Mouse (Mus musculus) embryonic fibroblast, embryonic 13.5 days (primary cell): ENCODE results near the gene Smyd1. TPM values are rescaled to one million over a fixed set of nuclear protein-coding genes. Genes with fewer than 3 reads are reported as not detected.

Experiments used
- H3K27ac ChIP-seq: 2 replicates; pipeline ENCODE4 v1.5.1; 2012; ENCODE audit warnings: low read length, control low read depth, inconsistent platforms; ENCODE audit not compliant: insufficient read depth
- H3K4me1 ChIP-seq: 2 replicates; pipeline ENCODE4 v1.6.1; 2011; ENCODE audit warnings: low read length; ENCODE audit not compliant: control insufficient read depth, insufficient read depth
- H3K4me3 ChIP-seq: 2 replicates; pipeline ENCODE4 v1.5.1; 2011; ENCODE audit warnings: mild to moderate bottlenecking, control low read depth, low read length; ENCODE audit not compliant: insufficient read depth
- CTCF ChIP-seq: IDR thresholded peaks from 2 replicates; pipeline ENCODE4 v1.5.1; 2011; ENCODE audit warnings: mild to moderate bottlenecking, control low read depth, low read length, moderate library complexity, borderline replicate concordance; ENCODE audit not compliant: insufficient read depth
- POLR2A ChIP-seq: IDR thresholded peaks from 2 replicates; pipeline ENCODE4 v1.6.1; 2011; ENCODE audit warnings: low read depth, mild to moderate bottlenecking, control low read depth, low read length, moderate library complexity
- polyA plus RNA-seq: library from polyadenylated mRNA; stranded (reverse); fragments of >200 nt; gene quantifications from 2 replicates; pipeline ENCODE4 v1.2.4, GENCODE M21; 2011; ENCODE audit warnings: low read depth; ENCODE audit not compliant: missing spikeins, insufficient read length

Gene Smyd1
- polyA plus RNA-seq, 1 experiment, result not detected

GRCm38 (mm10) chr6:71262142-71262833 lies 59.7 kb downstream of the Smyd1 start:
- Histone ChIP-seq H3K27ac (no peak overlapping the region), H3K4me3 (no peak overlapping the region), H3K4me1 (no peaks in the 10 kb centered on the region)
- TF ChIP-seq POLR2A (no peak), CTCF (no peak)

- no peak overlapping the region for H3K4me3 ChIP-seq
- TF ChIP-seq CTCF (no peak), POLR2A (no peak)
- H3K4me1 ChIP-seq, result no peaks in the 10 kb centered on the region
- H3K27ac ChIP-seq, result no peak overlapping the region
Measured at GRCm38 (mm10) chr6:71261060-71261459, 61.0 kb downstream of the Smyd1 start.

DNA sequence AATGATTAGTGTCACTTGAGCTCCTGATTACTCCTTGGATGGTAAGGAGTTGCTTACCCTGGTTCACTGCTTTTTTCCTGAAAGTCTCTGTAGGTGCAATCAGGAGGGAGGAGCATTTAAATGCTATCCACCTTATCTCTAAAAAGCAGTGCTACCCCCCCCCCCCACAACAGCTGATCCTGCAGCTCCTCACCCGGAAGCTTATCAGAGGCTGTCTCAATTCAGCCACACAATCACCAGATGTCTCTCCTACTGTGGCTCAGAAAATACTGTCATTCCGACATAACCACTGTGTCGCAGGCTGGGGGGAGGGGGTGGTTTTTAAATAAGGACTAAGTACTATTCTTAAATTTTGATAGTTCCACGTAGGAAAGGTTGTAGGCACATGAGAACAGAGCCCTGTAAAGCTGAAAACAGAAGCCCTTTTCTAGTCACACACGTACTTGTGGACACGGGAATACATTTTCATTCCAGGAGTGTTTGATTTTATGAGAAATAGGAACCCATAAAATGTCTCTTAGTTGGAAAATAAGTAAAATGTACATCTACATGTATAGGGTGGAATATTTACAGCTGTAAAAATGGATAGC lies 61.9 kb downstream of the Smyd1 start:
- Histone ChIP-seq H3K4me3 (no peak overlapping the region), H3K27ac (no peak overlapping the region), H3K4me1 (no peaks in the 10 kb centered on the region)
- TF ChIP-seq POLR2A (no peak), CTCF (no peak)

DNA sequence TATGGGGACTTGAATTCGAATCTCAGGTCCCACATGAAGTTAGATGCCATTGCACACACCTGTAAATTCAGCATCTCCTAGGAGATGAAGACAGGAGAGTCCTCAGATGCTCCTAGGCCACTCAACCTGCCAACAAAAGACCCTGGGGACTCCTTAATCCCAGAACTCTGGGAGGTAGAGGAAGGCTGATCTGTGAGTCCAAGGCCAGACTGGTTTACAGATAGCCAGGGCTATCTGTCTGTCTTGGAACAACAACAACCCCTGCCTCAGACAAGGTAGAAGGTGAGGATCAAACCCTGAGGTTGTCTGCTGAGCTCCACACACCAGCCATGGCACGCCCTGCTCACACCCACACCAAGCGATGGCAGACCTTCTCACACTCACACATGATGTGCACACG lies 62.9 kb downstream of the Smyd1 start:
- no peak overlapping the region for H3K4me3 ChIP-seq
- TF ChIP-seq POLR2A, result no peak
- TF ChIP-seq CTCF, result no peak
- H3K4me1 ChIP-seq, result no peaks in the 10 kb centered on the region
- no peak overlapping the region for H3K27ac ChIP-seq

- TF ChIP-seq CTCF (no peak), POLR2A (no peak)
- no peaks in the 10 kb centered on the region for H3K4me1 ChIP-seq
- no peak overlapping the region for H3K27ac ChIP-seq
- H3K4me3 ChIP-seq, result no peak overlapping the region
Measured at GRCm38 (mm10) chr6:71258562-71258961, 63.5 kb downstream of the Smyd1 start.

GRCm38 (mm10) chr6:71257375-71257774 lies 64.7 kb downstream of the Smyd1 start:
- no peak overlapping the region for H3K4me3 ChIP-seq
- H3K4me1 ChIP-seq, result no peaks in the 10 kb centered on the region
- no peak for TF ChIP-seq POLR2A
- TF ChIP-seq CTCF, result no peak
- H3K27ac ChIP-seq, result no peak overlapping the region

- Histone ChIP-seq H3K4me1 (no peaks in the 10 kb centered on the region), H3K27ac (no peak overlapping the region), H3K4me3 (no peak overlapping the region)
- TF ChIP-seq POLR2A (no peak), CTCF (no peak)
Measured at GRCm38 (mm10) chr6:71256166-71256565, 65.9 kb downstream of the Smyd1 start.

- no peak for TF ChIP-seq POLR2A
- TF ChIP-seq CTCF, result no peak
- no peak overlapping the region for H3K27ac ChIP-seq
- H3K4me1 ChIP-seq, result no peaks in the 10 kb centered on the region
- H3K4me3 ChIP-seq, result no peak overlapping the region
Measured at GRCm38 (mm10) chr6:71254456-71254855, 67.6 kb downstream of the Smyd1 start.

DNA sequence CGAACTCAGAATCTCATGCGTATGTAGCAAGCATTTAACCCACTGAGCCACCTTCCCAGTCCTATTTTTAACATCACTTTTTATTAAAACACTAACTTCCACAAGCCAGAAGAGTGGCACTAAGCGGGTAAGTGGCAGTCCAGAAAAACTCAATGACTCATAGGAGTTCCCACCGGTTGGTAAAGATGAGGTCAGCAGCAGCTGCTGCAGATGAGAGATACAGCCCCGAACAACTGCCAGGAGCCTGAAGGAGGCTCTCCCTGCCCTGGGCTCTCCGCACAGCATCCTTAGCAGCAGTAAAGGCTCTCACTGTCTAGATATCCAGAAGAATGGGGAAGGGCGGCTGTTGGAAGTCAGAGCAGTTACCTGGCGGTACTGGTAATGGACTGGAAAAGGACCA lies 71.1 kb downstream of the Smyd1 start:
- Histone ChIP-seq H3K27ac (no peak overlapping the region), H3K4me1 (no peaks in the 10 kb centered on the region), H3K4me3 (no peak overlapping the region)
- no peak for TF ChIP-seq CTCF
- TF ChIP-seq POLR2A, result no peak

- H3K4me1 ChIP-seq, result no peaks in the 10 kb centered on the region
- TF ChIP-seq POLR2A (no peak), CTCF (no peak)
- no peak overlapping the region for H3K4me3 ChIP-seq
- no peak overlapping the region for H3K27ac ChIP-seq
Measured at GRCm38 (mm10) chr6:71249615-71250014, 72.4 kb downstream of the Smyd1 start.

- TF ChIP-seq POLR2A, result no peak
- no peak for TF ChIP-seq CTCF
- H3K27ac ChIP-seq, result no peak overlapping the region
- H3K4me1 ChIP-seq, result no peaks in the 10 kb centered on the region
- H3K4me3 ChIP-seq, result no peak overlapping the region
Measured at GRCm38 (mm10) chr6:71248420-71248819, 73.6 kb downstream of the Smyd1 start.
